Mouse (Mus musculus) embryonic stem cell, embryonic (primary cell): Measurements from ENCODE around the gene Sema3b.

Experiments
- CTCF ChIA-PET, 4 experiments: fragments of 300-600 bp in 2 of 4; fragments of 350-600 bp in 2 of 4; sonication (Branson Sonifier 250); formaldehyde crosslinking; loops; one replicate each; lab custom pipeline; 2022; ENCODE audit warnings: inconsistent platforms in 2 of 4; lab: Charles Lee
- POLR2A ChIA-PET, 4 experiments: fragments of 300-600 bp in 2 of 4; fragments of 350-600 bp in 2 of 4; sonication (Branson Sonifier 250); formaldehyde crosslinking; loops; one replicate each; lab custom pipeline; 2022; ENCODE audit warnings: antibody characterized with exemption in 4 of 4, inconsistent platforms in 1 of 4; lab: Charles Lee

The Sema3b gene

DNA sequence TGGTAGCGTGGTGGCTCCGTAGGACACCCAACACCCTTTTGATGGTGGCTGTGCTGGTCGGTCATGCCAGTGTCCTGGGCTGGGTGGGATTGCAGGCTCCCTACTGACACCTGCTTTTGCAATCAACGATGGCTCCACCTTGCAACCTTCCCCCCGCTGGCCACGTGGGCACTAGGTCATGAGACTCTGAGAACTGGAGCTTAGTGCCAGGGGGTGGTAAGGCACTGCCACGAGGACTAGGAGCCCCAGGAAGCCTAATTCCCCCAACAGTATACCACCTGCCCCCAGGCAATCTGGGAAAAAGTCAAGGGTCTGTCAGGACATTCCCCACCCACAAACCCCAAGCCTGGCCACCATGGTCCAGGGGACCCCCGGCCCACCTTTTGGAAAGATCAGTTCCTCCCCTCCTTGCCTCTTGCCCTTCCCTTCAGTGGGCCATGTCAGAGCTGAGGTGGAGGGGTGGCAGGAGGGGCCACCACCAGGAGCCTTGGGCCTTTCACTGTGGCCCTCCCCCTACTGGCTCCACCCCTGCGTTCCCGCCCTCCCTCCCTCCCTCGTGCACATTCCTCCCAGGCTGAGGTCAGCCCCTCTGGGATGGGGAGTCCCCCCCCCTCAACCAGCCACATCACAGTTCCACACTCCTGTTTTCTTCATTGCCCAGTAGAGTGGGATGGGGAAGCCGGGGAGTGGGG, at the start of gene Sema3b:
Gene Sema3b, minus strand, starts transcription at position 489 of the 692 bp plus-strand sequence.
- ChIA-PET POLR2A (interaction anchor here in 3 of 4 experiments (0.7 to 4.8 kb wide), 24 partner anchors 9 to 506 kb away, joined by 3 to 82 read pairs (median 4); partner anchors contain the start of genes Hyal1 (in 2 of the 3), Ifrd2 (in 2 of the 3) and Gnai2 (in 1 of the 3)), CTCF (interaction anchor here in 3 of 4 experiments (0.6 to 9.0 kb wide), 17 partner anchors 8 to 146 kb away, joined by 3 to 161 read pairs (median 4); no protein-coding TSS in a partner anchor)

DNA sequence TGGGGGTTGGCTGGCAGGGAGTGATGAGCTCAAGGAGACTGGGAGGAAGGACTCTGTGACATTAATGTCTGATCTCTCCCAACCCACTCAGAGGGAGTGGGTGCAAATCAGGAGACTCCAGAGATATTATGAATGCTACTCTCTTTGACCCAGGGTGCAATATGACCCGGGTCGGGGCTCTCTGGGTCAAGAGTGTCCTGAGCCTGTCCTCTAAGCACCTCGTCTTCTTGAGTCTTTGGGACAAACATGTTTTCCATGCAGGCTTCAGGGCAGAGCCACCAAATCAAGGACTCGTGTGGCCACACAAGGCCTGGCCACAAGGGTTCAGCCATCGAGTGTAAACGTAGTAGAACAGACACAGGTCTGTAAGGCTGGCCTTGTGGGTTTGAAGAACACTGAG, 49.1 kb upstream of the Sema3b start:
- ChIA-PET POLR2A (interaction anchor here in 2 of 4 experiments (0.6 to 1.4 kb wide), 9 partner anchors 9 to 82 kb away, joined by 3 to 5 read pairs (median 4); partner anchors contain the start of genes Hyal1 (in 1 of the 2) and Slc38a3 (in 1 of the 2)), CTCF (interaction anchor here in 3 of 4 experiments (1.1 to 1.7 kb wide), 6 partner anchors 11 to 45 kb away, joined by 3 to 11 read pairs (median 4); no protein-coding TSS in a partner anchor)

DNA sequence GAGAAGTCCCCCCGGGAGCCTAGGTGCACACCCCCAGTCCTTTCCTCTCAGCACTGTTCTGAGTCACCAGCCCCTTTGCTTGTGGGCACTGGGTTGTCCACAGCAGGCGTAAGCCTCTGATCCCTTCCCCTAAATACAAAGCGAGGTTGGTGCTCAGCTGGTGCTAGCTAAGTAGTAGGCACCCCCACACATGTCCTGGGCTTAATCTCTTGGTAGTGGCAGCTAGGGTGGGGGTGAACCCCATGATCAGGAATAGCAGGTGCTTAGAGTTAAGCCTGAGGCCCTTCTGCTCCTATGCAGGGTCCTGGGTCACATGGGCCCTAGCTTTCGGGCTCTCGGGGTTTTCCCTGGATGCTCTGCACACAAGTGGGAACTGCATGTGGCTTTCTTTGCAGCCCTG, 48.1 kb upstream of the Sema3b start:
- ChIA-PET POLR2A (interaction anchor here in 2 of 4 experiments (0.5 to 3.5 kb wide), 13 partner anchors 9 to 211 kb away, joined by 3 to 15 read pairs (median 3); partner anchors contain the start of genes Gnai2 (in 1 of the 2), Hyal1 (in 1 of the 2) and Slc38a3 (in 1 of the 2)), CTCF (interaction anchor here in 3 of 4 experiments (1.1 to 2.3 kb wide), 8 partner anchors 11 to 44 kb away, joined by 3 to 13 read pairs (median 4); no protein-coding TSS in a partner anchor)

DNA sequence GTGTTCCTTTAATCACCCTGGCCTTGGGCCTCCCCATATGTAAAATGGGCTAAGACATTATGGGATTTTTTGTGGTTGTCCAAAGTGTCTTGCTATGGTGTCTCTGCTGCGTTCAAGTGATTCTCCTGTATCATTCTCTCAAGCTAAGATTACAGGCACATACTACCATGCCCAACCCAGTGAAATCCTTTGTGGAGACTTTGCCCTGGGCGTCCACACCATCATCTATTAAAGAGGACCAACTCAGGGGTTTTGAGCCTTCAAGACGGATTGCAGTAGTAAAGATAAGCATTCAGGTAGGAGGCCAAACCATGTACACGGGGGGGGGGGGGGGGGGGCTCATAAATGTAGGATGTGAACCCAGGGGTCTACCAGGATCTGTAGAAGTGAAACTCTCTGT, 45.6 kb upstream of the Sema3b start:
- CTCF ChIA-PET, result interaction anchor here (0.5 to 2.9 kb wide), 8 partner anchors 8 to 177 kb away, joined by 3 to 12 read pairs (median 4); no protein-coding TSS in a partner anchor
- POLR2A ChIA-PET, result interaction anchor here in 3 of 4 experiments (0.6 to 3.5 kb wide), 5 partner anchors 11 to 243 kb away, joined by 3 to 15 read pairs (median 4); partner anchors contain the start of gene Gnai2 (in 1 of the 3)

DNA sequence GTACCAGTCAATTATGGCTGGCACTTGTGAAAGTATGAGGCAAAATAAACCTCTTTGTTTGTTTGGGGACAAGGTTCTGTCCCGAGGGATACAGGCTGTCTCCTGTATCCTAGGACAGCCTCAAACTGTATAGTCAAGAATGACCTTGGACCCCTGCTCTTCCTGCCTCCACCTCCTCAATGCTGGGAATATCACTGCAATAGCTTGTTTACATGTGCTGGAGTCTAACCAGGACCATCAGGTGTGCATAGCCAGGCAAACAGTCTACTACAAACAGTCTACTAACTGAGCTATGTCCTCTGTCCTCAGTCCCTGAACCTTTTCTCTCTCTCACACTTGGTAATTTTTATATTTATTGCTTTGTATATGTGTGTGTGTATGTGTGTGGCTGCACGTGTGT, 44.4 kb upstream of the Sema3b start:
- ChIA-PET POLR2A (interaction anchor here in 1 of 4 experiments (0.8 to 3.5 kb wide), 2 partner anchors 13 to 119 kb away, joined by 4 to 15 read pairs; no protein-coding TSS in a partner anchor), CTCF (interaction anchor here in 2 of 4 experiments (1.1 to 2.9 kb wide), 3 partner anchors 8 to 85 kb away, joined by 3 to 12 read pairs (median 7); no protein-coding TSS in a partner anchor)

DNA sequence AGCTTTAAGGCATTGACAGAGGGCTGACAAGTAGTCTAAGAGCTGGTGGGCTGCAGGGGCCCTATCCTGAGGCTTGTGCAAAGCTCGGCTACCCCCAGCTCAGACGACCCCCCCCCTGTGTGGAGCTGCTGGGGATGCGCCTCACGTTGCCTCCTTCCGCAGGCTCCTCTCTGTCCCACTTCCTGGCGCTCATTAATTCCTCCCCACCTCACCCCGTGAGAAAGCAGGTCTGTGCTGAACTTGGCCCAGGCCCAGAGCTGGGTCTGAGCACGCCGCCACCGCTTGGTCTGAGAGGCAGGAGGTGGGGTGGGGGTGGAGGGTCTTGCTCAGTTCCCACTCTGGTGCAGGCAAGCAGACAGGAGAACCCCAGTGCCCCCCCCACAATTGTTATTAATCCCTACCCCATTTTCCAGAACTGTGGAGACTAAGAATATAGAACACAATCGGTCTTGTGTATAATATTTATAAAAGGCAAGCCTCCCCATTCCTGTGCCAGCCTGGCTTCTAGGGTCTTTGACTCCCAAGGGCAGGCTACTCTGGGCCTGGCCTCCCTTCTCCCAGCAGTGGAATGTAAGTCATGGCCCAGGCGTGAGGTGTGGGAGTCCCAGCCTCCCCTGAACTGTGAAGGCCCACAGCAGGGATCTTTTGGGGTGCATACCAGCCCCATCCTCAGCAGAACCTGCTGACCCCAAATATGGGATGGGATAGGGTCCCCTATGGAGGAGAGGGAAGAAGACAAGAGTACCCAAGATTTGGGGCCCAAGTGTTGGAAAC, 41.9 kb upstream of the Sema3b start:
- POLR2A ChIA-PET, result interaction anchor here in 3 of 4 experiments (0.6 to 2.2 kb wide), 9 partner anchors 11 to 313 kb away, joined by 3 to 7 read pairs (median 3); partner anchors contain the start of gene Gnai2 (in 1 of the 3)
- CTCF ChIA-PET, result interaction anchor here in 3 of 4 experiments (0.7 to 1.8 kb wide), 7 partner anchors 19 to 254 kb away, joined by 3 to 9 read pairs (median 4); partner anchors contain the start of gene Slc38a3 (in 1 of the 3)

DNA sequence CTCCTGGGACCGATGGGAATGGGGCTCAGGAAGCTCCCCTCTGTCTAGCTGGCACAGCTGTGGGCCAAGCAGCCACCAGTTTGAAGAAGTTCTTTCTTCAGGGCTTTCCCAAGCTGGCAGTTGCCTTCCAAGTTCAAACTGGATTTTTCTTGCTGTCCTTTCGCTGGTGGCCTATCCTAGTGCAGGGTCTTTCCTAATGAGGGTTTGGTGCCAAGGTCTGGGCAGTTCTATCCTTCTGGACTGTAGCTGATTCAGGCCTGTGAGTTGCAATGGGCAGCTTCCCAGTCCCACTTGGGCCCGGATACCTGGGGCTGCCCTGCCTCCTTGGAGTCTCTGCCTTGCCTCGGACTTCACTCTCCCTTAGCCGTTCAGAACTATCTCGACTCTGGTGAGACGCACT, 41.2 kb upstream of the Sema3b start:
- ChIA-PET CTCF (interaction anchor here in 3 of 4 experiments (0.7 to 1.8 kb wide), 6 partner anchors 19 to 88 kb away, joined by 3 to 9 read pairs (median 4); partner anchors contain the start of gene Slc38a3 (in 1 of the 3)), POLR2A (interaction anchor here in 3 of 4 experiments (0.7 to 2.2 kb wide), 6 partner anchors 15 to 312 kb away, joined by 3 to 7 read pairs (median 3); partner anchors contain the start of gene Gnai2 (in 1 of the 3))

DNA sequence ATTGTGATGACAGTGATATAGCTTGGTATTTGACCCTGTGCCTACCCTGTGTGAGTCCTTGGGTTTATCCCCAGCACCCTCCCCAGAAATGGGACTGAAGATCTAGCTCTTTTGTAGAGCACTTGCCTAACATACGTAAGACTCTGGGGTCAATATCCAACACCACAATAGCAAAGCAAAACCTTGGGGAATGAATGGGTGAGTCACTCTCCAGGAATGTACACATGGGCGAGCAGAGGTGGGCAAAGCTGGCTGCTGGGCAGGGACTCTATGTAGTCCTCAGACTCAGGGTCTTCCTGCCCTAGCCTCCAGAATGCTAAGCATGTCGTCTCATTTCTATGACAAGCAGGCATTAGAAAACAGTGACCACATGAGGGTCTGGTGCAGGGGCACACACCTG, 39.7 kb upstream of the Sema3b start:
- POLR2A ChIA-PET, result interaction anchor here in 1 of 4 experiments (1.0 kb wide), 1 partner anchor 38 kb away, joined by 3 read pairs; no protein-coding TSS in a partner anchor
- CTCF ChIA-PET, result interaction anchor here in 2 of 4 experiments (0.8 to 1.6 kb wide), 2 partner anchors 29 to 90 kb away, joined by 3 to 5 read pairs; no protein-coding TSS in a partner anchor

DNA sequence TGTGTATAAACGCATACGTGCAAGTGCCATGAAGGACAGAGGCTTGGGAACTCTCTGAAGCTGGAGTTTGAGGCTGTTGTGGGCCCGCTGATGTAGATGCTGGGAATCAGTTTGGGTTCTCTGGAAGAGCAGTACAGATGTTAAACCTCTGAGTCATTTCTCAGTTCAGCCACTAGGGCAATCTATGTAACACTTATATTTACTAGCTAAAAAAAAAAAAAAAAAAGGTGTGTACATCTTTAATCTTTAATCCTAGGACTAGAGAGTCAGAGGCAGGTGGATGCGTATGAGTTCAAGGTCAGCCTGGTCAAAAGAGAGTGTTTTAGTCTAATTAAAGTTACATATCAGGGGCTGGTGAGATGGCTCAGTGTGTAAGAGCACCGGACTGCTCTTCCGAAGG, 37.9 kb upstream of the Sema3b start:
- POLR2A ChIA-PET, result interaction anchor here (0.6 to 4.8 kb wide), 17 partner anchors 11 to 225 kb away, joined by 3 to 42 read pairs (median 4); partner anchors contain the start of genes Gnai2 (in 1 of the 4), Slc38a3 (in 1 of the 4) and Zmynd10 (in 1 of the 4)
- CTCF ChIA-PET, result interaction anchor here (0.5 to 5.6 kb wide), 46 partner anchors 8 to 1927 kb away, joined by 3 to 161 read pairs (median 4); partner anchors contain the start of genes Gnai2 (in 3 of the 4), Ifrd2 (in 1 of the 4), Sema3b (in 1 of the 4) and Sema3f (in 1 of the 4)

DNA sequence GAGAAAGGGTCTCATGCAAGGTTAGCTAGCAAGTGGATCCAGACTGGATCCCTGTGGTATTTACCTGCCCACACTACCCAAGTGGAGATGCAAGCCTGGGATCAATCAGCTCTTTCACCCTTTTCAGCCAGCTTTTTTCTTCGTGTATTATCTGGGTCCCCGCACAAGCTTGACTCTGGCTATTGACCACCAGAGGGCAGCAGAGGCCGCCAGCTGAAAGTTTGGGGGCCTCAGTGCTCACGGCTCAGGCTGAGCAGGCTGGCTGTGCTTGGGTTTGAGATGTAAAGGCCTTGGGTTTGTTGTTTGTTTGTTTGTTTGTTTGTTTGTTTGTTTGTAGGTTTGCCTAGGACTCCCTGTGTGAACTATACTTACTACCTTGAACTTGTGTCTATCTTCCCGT, 36.5 kb upstream of the Sema3b start:
- POLR2A ChIA-PET, result interaction anchor here (0.6 to 4.8 kb wide), 38 partner anchors 9 to 112 kb away, joined by 3 to 42 read pairs (median 4); partner anchors contain the start of genes Gnai2 (in 2 of the 4), Tmem115 (in 2 of the 4), Hyal1 (in 1 of the 4) and Slc38a3 (in 1 of the 4)
- CTCF ChIA-PET, result interaction anchor here (0.5 to 5.6 kb wide), 122 partner anchors 9 to 639 kb away, joined by 3 to 161 read pairs (median 5); partner anchors contain the start of genes Gnai2 (in 3 of the 4), Gnat1 (in 2 of the 4), Hyal3 (in 2 of the 4) and Zmynd10 (in 2 of the 4)

DNA sequence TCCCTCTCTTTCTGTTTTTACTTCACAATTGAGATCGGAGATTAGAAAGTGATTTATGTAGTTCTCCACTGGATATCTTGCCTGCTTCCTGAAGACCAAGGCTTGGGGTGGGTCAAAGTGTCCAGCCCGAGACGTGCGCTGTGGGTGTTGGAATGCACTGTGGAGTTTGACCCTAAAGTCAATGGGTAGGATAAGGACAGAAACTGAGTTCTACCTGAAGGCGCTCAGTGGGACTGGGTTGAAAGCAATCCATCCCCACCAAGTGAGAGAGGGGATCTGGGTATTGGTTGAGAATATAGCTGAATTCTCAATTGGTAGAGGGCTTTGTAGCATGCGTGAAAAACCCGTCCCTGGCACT, 36.1 kb upstream of the Sema3b start:
- POLR2A ChIA-PET, result interaction anchor here (0.6 to 4.8 kb wide), 50 partner anchors 9 to 305 kb away, joined by 3 to 42 read pairs (median 4); partner anchors contain the start of genes Gnai2 (in 3 of the 4), Hyal1 (in 1 of the 4), Slc38a3 (in 1 of the 4) and Tmem115 (in 1 of the 4)
- CTCF ChIA-PET, result interaction anchor here (0.5 to 5.6 kb wide), 142 partner anchors 8 to 1155 kb away, joined by 3 to 161 read pairs (median 5); partner anchors contain the start of genes Gnai2 (in 3 of the 4), Gnat1 (in 2 of the 4), Hyal3 (in 2 of the 4) and Ifrd2 (in 2 of the 4)

DNA sequence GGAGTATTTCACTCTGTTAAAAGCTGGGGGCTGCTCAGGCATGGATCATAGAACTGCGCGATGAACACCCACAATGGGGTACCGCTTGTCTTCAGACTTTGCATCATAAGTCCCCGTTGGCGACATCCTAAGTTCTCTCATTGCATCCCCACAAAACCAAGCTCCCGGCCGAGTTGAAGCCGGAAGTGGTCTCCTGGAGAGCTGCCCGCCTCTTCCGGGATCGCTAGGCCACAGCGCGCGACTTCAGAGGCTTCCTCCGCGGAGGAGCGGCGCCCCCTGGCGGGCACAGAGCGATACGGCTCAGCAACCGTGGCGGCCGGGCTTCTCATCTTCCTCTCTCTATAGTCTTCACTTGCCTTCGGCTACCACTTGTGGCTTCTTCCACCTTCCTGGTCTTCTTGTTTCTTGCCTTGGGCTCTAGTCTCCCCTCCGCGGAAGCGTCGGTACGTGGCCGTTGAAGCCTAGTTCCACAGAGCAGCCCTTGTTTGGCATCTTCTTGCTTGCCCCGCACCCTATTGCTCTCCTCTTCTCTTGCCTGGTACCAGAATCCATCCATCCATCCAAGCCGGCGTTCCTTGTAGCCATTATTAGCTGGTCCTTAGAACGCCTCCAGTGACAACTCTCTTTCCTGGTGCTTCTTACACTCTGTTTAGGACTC, 35.6 kb upstream of the Sema3b start:
- CTCF ChIA-PET, result interaction anchor here (0.5 to 5.6 kb wide), 83 partner anchors 9 to 1155 kb away, joined by 3 to 161 read pairs (median 5); partner anchors contain the start of genes Gnai2 (in 4 of the 4), Ifrd2 (in 2 of the 4), Apeh (in 1 of the 4) and Cyb561d2 (in 1 of the 4)
- POLR2A ChIA-PET, result interaction anchor here (0.6 to 4.8 kb wide), 41 partner anchors 8 to 305 kb away, joined by 3 to 42 read pairs (median 4); partner anchors contain the start of genes Gnai2 (in 3 of the 4), Ifrd2 (in 1 of the 4), Slc38a3 (in 1 of the 4) and Tusc2 (in 1 of the 4)

DNA sequence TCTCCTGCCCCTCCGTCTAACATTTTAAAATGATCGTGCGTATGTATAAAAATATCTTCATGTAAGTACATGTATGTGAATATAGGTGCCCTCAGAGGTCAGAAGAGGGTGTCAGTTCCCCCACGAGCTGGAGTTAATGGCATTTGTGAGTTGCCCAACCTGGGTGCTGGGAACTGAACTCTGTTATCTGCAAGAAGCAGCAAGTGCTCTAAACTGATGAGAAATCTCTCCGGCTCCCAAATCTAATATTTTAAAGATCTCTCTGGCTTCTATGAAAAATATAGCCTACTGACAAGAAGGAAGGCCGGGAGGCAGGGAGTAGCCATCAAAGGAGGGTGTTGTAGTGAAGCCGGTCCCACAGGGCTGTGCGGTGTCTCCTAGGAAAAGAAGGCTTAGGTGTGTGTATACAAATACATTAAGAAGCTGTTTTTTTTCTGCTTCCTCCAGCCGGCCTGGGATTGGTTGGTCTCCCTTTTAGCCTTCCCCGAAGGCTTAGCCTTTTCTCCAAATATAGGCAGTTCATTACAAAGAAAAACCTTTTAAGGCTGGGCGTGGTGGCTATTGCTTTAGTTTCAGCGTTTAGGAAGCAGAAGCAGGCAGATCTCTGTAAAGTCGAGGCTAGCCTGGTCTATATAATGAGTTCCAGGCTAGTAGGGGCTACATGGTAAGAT, 34.6 kb upstream of the Sema3b start:
- CTCF ChIA-PET, result interaction anchor here (0.5 to 5.6 kb wide), 71 partner anchors 8 to 424 kb away, joined by 3 to 161 read pairs (median 5); partner anchors contain the start of genes Gnai2 (in 4 of the 4), Ifrd2 (in 2 of the 4), Cyb561d2 (in 1 of the 4) and Hyal1 (in 1 of the 4)
- POLR2A ChIA-PET, result interaction anchor here (0.5 to 4.8 kb wide), 38 partner anchors 7 to 1016 kb away, joined by 3 to 42 read pairs (median 4); partner anchors contain the start of genes Gnai2 (in 3 of the 4), Ifrd2 (in 1 of the 4) and Mon1a (in 1 of the 4)

DNA sequence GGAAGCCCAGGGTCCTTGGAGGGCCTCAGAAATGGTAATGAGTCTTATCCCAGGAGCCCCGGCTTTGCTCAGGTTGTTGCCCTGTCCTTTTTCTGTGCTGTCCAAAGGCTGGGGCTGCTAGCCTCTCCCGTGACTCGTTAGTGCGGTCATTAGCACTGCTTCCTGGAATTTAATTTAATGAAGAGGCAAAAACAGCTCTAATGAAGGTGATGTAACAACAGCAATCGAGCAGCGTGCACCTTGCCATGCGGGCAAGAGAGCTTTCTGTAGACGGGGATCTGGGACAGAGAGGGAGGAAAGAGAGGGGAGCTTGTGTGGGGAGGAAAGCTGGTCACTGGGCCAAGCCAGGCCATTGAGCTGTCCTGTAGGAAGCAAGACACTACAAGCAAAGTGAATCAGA, 32.6 kb upstream of the Sema3b start:
- CTCF ChIA-PET, result interaction anchor here in 3 of 4 experiments (0.7 to 2.7 kb wide), 16 partner anchors 11 to 250 kb away, joined by 3 to 20 read pairs (median 4); no protein-coding TSS in a partner anchor
- POLR2A ChIA-PET, result interaction anchor here in 3 of 4 experiments (0.6 to 2.7 kb wide), 17 partner anchors 9 to 1056 kb away, joined by 3 to 18 read pairs (median 4); no protein-coding TSS in a partner anchor
